Comparison of ENCODE assay signal across 8 mouse cellular contexts in the genomic region with DNA sequence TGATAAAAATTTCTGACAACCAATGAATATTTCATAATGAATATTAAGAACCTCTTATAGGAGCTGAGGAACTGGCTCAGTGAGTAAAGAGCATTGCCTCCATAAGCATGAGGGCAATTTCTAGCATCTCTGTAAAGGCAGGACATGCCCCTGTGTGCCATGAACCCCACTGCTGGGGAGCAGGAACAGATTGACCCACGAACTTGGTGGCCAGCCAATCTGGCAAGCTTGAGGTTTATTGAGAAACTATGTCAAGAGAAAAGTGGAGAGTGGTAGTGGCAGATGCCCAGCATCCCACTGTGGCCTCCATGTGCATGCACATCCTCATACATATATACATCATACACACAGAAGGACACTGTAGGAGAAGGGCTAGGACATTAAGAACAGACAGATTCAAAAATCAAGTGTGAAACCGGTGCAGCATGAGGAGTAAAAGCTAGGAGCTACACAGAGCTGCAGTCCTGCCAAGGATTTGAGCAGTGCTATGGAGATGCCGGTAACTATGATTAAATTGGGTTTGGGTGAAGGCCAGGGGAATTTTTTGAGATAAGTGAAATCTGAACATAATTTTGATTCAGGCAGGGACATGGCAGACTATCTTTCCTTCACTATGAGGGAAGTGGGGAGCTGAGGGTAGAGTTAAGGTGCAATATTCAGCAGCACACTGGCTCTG.
DNase-seq lines count a peak whose midpoint lies in the region; ATAC-seq and TF ChIP-seq lines count a peak whose summit lies in the region.

No protein-coding gene starts in this region.

- H3K4me3 ChIP-seq in heart, embryonic 11.5 days (ENCODE audit: low read depth, low read length): no peak overlapping the region
- H3K4me3 ChIP-seq in liver, adult 2 months (ENCODE audit: insufficient read depth, low read depth, low read length): no peak overlapping the region
- no peak overlapping the region for H3K4me3 ChIP-seq in liver, embryonic 11.5 days (ENCODE audit: low read depth, low read length)
- H3K4me3 ChIP-seq in midbrain, embryonic 13.5 days (replicated peaks): no peak overlapping the region

- H3K27me3 ChIP-seq in heart, embryonic 11.5 days (ENCODE audit: control insufficient read depth, insufficient read depth, low read length): no peaks in the 10 kb centered on the region
- no peaks in the 10 kb centered on the region for H3K27me3 ChIP-seq in liver, adult 2 months (ENCODE audit: control insufficient read depth, insufficient read depth, low read length)
- no peaks in the 10 kb centered on the region for H3K27me3 ChIP-seq in liver, embryonic 11.5 days (replicated peaks; ENCODE audit: control insufficient read depth, insufficient read depth, low read length)
- no peaks in the 10 kb centered on the region for H3K27me3 ChIP-seq in midbrain, embryonic 13.5 days

- no peak overlapping the region for H3K4me2 ChIP-seq in heart, embryonic 11.5 days
- no peak overlapping the region for H3K4me2 ChIP-seq in liver, embryonic 11.5 days
- no peak overlapping the region for H3K4me2 ChIP-seq in midbrain, embryonic 13.5 days (replicated peaks)

- no peak for TF ChIP-seq POLR2A in liver, adult 2 months (IDR thresholded peaks at IDR 0.05; ENCODE audit: extremely low read depth, insufficient read depth, low read length)

- no peak for ATAC-seq in heart, embryonic 11.5 days (replicated peaks; ENCODE audit: insufficient number of reproducible peaks, low FRiP score, low TSS enrichment)
- no peak for ATAC-seq in liver, embryonic 11.5 days (replicated peaks; ENCODE audit: low FRiP score)
- no peak for ATAC-seq in CD4-positive, CD25-positive, alpha-beta regulatory T cell, adult 4 months
- no peak for ATAC-seq in midbrain, embryonic 13.5 days

- no peaks in the 10 kb centered on the region for H3K9me3 ChIP-seq in heart, embryonic 11.5 days (replicated peaks; ENCODE audit: control insufficient read depth, low read length)
- no peaks in the 10 kb centered on the region for H3K9me3 ChIP-seq in liver, embryonic 11.5 days (ENCODE audit: control insufficient read depth, low read length)
- no peaks in the 10 kb centered on the region for H3K9me3 ChIP-seq in midbrain, embryonic 13.5 days

- H3K4me1 ChIP-seq in heart, embryonic 11.5 days (ENCODE audit: control insufficient read depth, insufficient read depth, low read length): no peaks in the 10 kb centered on the region
- no peaks in the 10 kb centered on the region; the same call in 1 of the 2 replicates for H3K4me1 ChIP-seq in liver, adult 2 months (ENCODE audit: control insufficient read depth, insufficient read depth, low read length)
- H3K4me1 ChIP-seq in liver, embryonic 11.5 days (replicated peaks; ENCODE audit: control insufficient read depth, insufficient read depth, low read length): no peaks in the 10 kb centered on the region
- H3K4me1 ChIP-seq in midbrain, embryonic 13.5 days (replicated peaks): no peaks in the 10 kb centered on the region

- H3K27ac ChIP-seq in heart, embryonic 11.5 days (ENCODE audit: low read depth, low read length): no peak overlapping the region
- H3K27ac ChIP-seq in liver, adult 2 months (replicated peaks; ENCODE audit: insufficient read depth, low read depth, low read length): no peak overlapping the region
- no peak overlapping the region for H3K27ac ChIP-seq in liver, embryonic 11.5 days (ENCODE audit: low read depth, low read length)
- H3K27ac ChIP-seq in midbrain, embryonic 13.5 days: no peak overlapping the region

- DNase-seq in heart, adult 11 months: peak; percentile 91
- peak; percentile 72 for DNase-seq in liver, adult 2 months (ENCODE audit: extremely low read depth, low read depth, low spot score)
- DNase-seq in liver, embryonic 11.5 days (ENCODE audit: low spot score): no peak
- DNase-seq in adrenal gland, postnatal 10 days: peak; percentile 65
- peak; percentile 55 to 57 for DNase-seq in cerebellum, postnatal 36 days

- no peaks in the 10 kb centered on the region for H3K36me3 ChIP-seq in heart, embryonic 11.5 days (ENCODE audit: control insufficient read depth, insufficient read depth, low read length)
- H3K36me3 ChIP-seq in liver, adult 2 months (ENCODE audit: control insufficient read depth, insufficient read depth, low read length): peaks cover 4% of the 10 kb centered on the region
- H3K36me3 ChIP-seq in liver, embryonic 11.5 days (ENCODE audit: control insufficient read depth, insufficient read depth, low read length): no peaks in the 10 kb centered on the region
- no peaks in the 10 kb centered on the region for H3K36me3 ChIP-seq in midbrain, embryonic 13.5 days

- no peak overlapping the region for H3K9ac ChIP-seq in heart, embryonic 11.5 days (ENCODE audit: low read depth, low read length)
- no peak overlapping the region for H3K9ac ChIP-seq in liver, adult 2 months (ENCODE audit: low read depth, low read length)
- no peak overlapping the region for H3K9ac ChIP-seq in liver, embryonic 11.5 days (ENCODE audit: low read depth, low read length)
- H3K9ac ChIP-seq in midbrain, embryonic 13.5 days (replicated peaks): no peak overlapping the region

- 74% methylated on average over 3 of the region's 3 CpGs for whole genome bisulfite sequencing in heart, embryonic 11.5 days (ENCODE audit: insufficient replicate concordance)
- WGBS in liver, adult 2 months: 33% methylated on average over 3 of the region's 3 CpGs
- WGBS in liver, embryonic 11.5 days: 79% methylated on average over 3 of the region's 3 CpGs
- WGBS in midbrain, embryonic 13.5 days: 90% methylated on average over 3 of the region's 3 CpGs

- no peaks in the 10 kb centered on the region for H3K79me2 ChIP-seq in liver, adult 2 months (ENCODE audit: control insufficient read depth, insufficient read depth, low read length)

- no peak for TF ChIP-seq CTCF in liver, adult 2 months (IDR thresholded peaks at IDR 0.05; ENCODE audit: low read depth, low read length)
